Mouse (Mus musculus) kidney, adult 8-10 months (tissue): ENCODE measurements around the gene Lamp2.
"Not testable (repeated sequence)": the region's sequence is repeated elsewhere in the genome, so short reads cannot be mapped to it uniquely, and the experiment has no call there.

Experiments
- DNase-seq, 2 experiments: peaks; one replicate each; pipeline ENCODE4 v3.0.0; 2022

Gene Lamp2

DNA sequence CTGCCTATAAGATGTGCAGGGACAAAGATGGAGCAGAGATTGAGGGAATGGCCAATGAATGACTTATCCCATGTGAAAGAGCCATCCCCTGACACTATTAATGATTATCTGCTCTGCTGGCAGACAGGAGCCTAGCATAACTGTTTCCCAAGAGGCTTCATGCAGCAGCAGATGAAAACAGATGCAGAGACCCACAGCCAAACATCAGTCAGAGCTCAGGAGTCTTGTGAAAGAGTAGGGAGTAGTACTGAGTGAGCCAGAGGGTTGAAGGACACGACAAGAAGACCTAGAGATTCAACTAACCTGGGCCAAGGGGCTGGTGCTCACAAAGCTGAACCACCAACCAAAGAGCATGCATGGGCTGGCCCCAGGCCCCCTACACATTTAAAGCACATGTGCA, 30.2 kb downstream of the Lamp2 start:
- DNase-seq: no peak

DNA sequence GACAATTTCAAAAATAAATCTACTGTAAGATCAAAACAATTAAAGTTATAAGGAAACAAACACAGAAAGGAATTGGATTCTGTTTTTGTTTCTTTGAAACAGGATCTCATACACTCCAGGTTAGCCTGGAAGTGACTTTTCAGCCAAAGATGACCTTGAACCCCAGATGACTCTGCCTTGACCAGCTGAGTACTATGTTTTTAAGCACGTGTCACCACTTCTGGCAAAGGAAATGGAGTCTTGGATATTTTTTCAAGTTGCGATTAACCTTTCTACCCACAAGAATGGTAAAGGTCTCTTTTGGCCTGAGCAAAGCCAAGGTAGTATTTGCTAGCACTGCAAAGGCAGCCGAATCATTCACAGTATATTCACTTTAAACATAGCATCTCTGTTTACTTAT, 33.2 kb downstream of the Lamp2 start:
- peak in 1 of 2 experiments; percentile 41 for DNase-seq

DNA sequence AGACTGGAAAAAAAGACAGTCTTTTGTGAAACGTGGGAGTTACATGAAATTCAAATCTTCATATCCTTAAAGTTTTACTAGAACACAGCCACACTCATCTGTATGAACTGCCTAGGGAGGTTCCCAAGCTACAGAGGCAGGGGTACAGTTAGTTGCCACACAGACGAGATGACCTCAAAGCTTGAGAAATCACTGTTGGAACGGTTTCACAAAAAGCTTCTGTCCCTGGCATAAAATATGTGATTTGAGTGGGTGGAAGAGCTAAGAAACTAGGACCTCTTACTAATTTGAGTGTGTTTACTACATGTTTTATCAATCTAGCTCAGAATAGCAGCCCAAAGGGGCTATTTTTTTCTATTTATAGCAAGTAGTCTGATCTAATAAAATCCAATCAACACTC, 33.9 kb downstream of the Lamp2 start:
- DNase-seq: no peak

DNA sequence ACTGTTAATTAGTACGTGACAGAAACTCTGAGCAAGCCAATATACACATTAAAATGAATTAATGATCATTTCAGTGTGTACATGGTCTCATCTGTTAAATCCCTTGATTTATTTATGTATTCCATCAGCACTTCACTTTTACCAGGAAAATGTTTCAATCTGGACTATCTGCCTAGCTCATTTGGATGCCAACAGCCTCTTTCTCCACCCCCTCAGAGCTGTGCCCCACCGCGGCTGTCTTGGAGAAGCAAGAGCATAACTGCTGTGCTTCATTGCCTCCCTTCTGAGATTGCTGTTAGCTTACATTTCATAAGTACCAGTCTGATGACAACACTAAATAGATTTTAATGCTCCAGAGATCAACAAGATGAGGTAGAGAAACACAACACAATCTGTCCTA, 52.4 kb downstream of the Lamp2 start:
- no peak for DNase-seq

DNA sequence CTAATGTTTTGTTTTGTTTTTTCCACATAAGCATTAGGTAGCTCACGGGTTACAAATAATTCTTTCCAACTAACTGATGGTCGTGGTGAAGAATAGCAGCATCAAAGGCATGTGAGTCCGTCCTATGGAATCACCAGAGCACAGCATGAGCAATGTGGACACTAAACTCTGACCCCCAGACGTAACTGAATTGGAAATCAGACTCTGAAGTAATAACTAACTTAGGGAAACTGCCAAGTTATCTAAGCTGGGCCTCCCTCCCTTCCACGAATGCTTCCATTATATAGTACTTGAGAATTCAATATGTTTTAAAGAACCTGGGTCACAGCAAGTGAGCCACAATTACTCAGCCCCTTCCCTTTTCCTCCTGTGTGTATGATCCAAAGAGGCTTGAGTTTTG, 53.3 kb downstream of the Lamp2 start:
- peak in 1 of 2 experiments; percentile 21 for DNase-seq

DNA sequence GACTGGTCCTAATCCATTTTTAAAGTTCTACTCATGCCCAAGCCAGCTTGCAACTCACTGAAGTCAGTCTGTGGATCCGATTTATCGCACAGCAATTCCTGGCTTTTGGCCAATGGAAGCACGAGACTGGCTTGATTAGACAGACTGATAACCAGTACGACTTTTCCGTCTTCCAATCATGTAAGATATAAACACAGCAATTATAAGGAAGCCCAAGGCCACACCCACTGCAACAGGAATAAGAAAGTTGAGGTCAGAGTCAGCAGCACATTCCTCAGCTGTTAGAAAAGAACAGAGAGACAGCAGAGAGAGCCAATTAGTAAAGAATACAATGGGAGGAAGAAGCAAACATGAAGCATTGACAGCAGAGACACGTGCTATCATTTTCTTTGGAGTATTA, 54.2 kb downstream of the Lamp2 start:
- peak; percentile 32 to 38 for DNase-seq

DNA sequence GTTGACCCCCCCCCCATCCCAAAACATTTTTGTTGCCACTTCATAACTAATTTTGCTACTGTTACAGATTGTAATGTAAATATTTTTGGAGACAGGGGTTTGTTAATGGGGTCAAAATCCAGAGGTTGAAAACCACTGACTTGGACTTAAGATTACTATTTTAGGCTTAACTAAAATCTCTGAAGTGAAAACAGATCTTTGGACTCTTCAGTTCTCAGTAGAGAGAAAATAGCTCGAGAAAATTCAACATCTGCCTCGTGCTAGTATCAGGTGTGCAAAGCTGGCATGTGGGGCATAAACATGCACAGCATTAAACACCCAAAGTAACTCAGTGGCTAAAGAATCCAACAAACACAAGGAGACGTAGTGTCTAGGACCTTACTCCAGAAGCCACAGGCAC, 55.6 kb downstream of the Lamp2 start:
- DNase-seq: peak; percentile 20 to 41

DNA sequence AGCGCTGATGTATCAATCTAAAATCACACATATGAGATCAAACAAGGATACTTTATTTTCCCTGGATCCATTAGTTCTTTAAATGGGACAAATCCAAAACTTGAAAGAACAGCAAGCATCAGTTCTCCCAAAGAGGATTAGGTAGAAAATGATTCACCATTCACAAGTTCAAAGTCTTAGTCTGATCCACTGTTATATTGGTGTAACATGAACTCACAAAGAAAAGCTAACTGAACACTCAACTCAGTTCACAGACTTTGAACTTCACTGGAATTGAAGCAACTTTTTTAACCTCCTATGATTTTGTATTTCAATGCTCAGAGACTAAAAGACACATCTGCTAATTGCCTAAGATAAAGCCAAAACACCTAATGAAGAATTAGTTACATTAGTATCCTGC, 56.6 kb downstream of the Lamp2 start:
- DNase-seq: peak in 1 of 2 experiments; percentile 42

DNA sequence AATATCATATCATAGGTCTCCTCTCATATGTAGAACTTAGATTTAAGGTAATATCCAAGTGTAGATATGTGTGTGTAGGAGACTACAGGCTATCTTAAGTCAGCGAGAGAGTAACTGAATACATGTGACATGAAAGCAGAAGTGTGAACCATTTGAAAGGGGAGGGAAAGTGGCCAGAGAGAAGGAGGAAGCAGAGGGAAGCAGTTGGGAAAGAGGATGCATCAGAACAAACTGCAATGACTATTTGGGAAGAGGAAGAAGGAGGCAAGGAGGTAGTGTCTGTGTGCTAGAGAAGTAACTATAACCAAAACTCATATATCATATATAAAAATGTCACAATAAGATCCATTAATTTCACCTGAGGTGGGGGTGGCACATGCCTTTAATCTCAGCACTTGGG, 83.1 kb downstream of the Lamp2 start:
- not testable (repeated sequence) for DNase-seq

DNA sequence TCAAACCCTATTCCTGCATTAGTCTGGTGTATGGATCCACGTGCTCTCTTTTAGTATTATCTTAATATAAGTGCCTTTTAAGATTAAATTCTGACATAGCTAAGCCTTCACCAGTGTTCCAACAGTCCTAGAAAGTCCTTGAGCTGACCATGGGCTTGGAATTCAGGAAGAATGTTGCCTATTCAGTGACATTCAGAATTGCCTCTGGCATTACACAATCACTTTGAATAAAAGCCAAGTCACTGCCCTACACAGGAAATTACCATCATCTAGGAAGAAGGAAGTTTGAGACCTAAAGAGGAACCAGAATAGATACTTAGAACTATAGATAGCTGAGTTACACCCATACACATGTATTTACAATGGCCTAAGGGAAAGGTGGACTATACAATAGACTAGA, 91.6 kb downstream of the Lamp2 start:
- peak in 1 of 2 experiments; percentile 53 for DNase-seq

DNA sequence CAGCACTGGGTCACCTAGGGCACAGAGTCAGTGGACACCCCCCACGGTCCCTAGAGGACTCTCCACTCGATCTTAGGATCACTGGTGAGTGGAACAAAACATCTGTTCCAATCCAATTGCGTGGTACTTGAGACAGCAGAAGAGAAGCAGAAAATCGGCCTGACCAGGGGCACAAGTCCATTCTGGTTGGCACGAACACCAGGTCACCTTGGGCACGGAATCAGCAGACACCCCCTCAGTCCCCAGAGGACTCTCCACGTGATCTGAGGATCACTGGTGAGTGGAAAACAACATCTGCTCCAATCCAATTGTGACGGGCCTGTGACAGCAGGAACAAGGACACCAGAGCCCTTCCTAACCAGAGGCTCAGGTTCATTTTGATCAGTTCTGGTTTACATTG, 94.2 kb downstream of the Lamp2 start:
- DNase-seq: peak; percentile 58 to 62
